Mouse (Mus musculus) lung, postnatal 4 days (tissue): ENCODE results near the gene Gosr2.

ENCODE experiments used
- DNase-seq, 2 experiments: peaks; one replicate each; pipeline ENCODE4 v3.0.0; 2021

The Gosr2 gene

DNA sequence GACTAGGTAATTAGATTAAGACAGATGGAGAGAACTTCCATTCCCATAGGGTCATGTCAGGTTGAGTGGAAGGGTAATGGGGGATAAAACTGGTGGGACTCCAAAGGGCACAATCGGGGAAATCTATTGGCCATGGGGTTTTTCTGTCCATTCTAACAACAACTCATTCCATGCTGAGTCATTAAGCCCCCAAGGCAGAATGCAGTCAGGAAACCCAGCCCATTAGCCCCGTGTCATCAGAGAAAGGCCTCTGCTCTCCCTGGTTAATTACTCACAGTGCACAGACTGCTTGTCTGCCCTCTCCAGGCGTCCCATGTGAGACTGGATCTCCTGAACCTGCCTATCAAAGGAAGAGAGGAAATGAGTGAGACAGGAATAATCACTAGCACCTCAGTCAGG, 8.7 kb downstream of the Gosr2 start:
- DNase-seq: no peak

DNA sequence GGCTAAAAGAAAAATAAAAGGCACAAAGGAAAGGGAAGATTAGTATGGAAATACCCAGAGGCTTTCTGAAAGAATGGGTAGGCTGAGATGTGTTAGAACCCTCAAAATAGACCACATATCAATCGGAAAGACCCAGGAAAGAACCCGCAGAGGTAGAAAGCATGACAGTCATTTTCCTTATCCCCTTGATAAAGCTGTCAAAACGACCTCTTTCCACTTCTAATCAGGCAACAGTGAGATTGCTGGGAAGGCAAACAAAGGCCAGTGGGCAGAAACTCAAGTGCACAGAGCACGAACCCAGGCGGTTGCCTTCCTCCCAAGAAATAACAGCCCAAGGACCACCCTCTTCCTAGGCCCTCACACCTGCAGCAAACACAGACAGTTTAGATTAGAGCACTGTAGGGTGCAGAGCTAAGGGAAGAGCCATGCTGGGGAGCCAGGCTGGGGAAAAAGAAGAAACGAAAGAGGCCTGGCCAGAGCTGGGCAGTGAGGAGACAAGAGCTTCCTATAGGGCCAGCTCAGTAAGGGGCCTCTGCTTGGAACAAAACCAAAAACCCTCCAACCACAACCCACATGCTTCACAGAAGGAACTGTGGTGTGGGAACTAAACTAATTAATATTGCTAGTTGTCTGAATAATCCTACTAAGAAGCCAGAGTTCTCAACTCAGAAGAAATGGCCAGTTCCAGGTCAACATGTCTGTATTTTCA, 9.3 kb downstream of the Gosr2 start:
- DNase-seq: no peak

DNA sequence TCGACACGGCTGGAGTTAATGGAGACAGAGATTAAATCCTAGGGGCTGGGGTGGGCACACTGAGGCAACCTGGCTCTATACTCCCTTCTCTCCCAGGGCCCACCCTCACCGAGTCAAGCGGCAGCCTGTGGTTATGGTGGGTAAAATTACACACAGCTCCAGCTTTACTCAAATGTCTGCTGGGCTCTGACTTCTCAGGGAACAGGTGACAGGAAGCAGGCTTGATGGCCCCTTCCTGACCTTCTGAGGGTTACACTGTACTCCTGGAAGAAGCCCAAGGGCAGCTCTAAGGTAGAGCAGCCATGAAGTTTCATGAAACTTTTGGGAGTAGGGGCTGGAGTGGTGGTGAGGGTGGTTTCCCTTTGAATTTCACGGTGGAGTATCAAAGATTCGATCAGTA, 11.0 kb downstream of the Gosr2 start:
- no peak for DNase-seq

DNA sequence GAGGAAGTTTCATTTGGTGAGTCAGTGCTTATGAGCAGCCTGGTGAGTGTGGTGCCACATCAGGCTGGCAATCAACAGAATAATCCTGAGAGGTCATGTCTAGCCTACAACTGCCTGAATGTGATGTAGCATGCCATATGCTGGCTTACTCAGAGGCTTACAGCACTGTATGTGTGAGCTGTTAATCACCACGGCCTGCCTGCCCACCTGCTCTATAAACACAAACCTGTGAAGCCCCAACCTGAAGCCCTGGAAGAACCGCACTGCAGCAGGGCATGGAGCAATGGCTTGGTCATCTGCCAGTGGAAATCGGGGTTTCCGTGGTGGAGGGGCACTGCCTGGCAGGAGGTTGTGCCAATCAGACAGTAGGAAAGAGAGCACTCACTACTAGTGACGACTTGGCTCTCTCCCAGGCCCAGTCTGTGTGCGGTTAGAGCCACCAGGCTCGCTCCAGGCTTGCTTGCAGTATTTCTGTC, 12.4 kb downstream of the Gosr2 start:
- DNase-seq: no peak

DNA sequence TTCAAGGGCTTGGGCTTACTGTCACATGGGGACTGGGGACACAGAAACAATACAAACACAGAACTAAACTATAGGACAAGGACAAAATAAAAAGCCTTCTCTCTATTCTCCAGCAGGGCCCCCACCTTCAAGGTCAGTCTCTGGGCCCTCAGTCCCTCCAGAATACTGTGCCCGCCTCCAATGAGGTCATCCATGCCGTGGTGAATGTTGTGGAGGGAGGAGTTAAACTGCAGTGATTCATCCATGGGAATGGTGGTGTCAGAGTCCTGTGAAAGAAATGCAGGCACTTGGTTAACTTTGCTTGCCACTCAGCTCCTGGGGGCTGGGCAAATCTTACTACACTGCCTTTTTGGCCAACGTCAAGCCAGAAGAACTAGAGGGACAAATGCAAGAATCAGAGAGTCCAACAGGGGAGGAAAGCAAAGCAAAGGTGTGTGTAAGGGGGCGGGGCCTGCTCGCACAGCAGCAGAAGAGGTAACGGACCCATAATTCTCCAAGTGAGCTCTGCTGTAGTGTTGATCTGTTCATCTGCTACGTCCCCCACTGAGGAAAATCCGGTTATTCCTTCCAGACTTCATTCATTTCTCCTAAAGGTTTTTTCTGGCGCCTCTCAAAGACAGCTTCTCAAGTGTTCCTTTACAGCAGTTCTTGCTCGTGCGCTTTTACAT, 13.9 kb downstream of the Gosr2 start:
- no peak for DNase-seq

- peak in 1 of 2 experiments; percentile 52 for DNase-seq
These were observed 20.7 kb downstream of the Gosr2 start for GRCm38 (mm10) chr11:103677042-103677441.

DNA sequence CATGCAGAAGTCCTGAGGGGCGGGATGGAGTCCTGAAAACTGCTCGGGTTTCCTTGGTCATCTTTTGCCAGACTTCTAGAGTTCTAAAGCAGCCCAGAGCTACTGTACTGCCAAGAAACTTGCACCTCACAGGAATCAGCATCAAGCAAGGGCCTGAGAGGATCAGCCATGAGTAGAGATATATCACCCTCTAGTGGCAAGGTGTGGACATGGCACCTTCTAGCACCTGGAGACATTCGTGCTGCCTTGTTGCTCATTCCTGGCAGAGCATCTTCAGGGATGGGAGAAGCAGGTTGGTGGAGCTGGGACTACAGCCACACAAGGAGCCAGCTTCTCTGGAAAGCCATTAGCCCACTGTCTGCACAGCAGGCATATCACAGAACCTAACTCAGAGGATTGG, 22.1 kb downstream of the Gosr2 start:
- DNase-seq: peak in 1 of 2 experiments; percentile 59

GRCm38 (mm10) chr11:103666907-103667426, 30.7 kb downstream of the Gosr2 start:
- no peak for DNase-seq

- no peak for DNase-seq
These were observed 31.4 kb downstream of the Gosr2 start for GRCm38 (mm10) chr11:103666181-103666906.

DNA sequence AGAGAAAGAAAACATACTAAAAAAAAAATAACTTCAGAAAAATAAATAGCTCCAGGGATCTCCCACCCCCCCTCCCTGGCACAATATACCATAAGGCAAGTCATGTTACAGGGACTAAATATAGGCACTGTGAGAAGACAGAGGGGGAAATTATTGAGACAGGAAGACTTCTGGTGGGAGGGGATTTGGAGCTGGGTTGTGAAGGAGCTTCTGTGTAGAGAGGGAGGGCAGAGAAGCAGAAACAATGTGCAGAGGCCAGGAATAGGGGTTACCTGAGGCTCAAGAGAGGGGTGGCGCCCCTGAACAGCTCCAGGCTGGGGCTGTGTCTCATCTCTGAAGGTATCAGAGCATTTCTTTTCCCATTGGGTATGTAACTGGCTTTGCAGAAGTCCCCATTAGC, 32.0 kb downstream of the Gosr2 start:
- DNase-seq: no peak

DNA sequence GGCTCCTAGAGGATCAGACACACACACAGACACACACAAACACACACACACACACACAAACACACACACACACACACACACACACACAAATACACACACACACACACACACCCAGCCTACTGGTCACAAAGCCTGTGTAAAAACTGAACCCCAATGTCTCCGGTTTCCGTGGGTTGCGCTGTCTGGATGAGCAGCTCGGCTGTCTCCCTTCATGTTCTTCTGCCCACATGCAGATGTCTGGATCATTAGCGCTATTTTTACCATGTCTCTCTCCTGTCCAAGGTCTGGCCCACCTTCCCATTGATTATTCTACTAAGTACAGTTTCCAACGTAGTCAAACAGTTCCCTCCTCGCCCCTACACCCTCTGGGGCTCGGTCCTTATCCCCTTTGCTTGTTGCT, 34.6 kb downstream of the Gosr2 start:
- DNase-seq: no peak

- no peak for DNase-seq
These were observed 35.2 kb downstream of the Gosr2 start for GRCm38 (mm10) chr11:103662546-103662945.

DNA sequence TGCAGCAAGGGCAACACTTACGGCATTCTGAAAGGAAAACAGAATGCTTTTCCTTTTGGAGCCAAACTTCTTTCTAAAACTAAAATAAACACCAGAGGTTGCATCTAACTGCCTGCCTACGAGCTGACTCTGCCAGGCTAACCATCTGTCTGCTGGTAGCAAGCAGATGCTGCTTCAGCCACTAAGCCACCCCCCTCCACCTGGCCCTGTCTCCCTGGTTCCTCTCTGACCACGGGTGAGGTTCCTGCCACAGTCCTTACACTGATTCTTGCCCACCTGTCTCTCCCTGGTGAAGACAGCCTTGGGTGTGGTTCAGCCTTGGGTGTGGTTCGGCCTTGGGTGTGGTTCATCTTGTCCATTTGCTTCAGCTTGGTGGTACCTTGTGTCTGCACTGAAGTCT, 35.8 kb downstream of the Gosr2 start:
- no peak for DNase-seq

DNA sequence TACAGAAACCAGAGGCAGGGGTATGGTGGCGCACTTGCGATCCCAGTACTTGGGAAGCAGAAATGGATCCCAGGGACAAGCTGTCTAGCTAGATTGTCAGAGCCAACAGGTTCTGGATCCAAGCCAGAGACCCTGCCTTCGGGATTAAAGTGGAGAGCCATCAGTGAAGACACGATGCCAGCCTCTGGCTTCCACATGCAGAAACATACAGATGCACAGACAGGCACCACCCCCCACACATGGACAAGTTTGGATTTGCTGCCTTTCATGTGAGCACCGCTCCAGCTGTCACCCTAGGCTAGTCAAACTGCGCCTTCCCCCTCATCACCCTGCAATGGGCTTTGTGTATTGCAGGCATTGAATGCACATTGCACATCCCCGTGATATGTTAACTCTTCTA, 39.5 kb downstream of the Gosr2 start:
- no peak for DNase-seq

GRCm38 (mm10) chr11:103656520-103656919, 41.2 kb downstream of the Gosr2 start:
- peak in 1 of 2 experiments; percentile 42 for DNase-seq

DNA sequence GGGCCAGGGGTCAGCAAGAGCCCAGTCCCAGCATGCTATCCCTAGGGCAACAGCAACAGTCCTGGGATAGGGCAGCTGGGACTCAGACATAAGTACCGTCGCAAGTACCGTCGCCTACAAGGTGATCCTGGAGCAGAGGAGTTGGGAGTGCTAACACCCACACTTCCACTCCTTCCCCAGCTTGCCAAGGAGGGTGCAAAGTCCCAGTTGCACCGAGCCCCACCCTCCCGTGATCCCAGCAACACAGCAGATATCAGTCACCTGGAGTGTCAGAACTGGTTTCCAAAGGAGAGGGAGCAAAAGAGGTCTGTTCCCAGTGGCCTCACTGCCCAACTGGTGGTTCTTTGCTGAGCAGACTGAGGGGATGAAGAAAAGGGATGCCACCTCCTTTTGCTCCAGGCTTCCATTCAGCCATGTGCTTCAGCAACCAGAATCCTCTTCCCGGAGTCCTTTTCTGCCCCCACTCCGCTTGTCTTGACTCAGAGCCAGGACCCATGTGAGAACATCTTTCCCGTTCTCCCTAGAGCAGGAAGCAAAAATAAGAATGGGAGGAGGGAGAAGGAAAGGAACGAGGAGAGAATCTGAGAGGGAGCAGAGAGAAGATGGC, 44.2 kb downstream of the Gosr2 start:
- DNase-seq: no peak

GRCm38 (mm10) chr11:103651426-103651825, 46.3 kb downstream of the Gosr2 start:
- DNase-seq: no peak

DNA sequence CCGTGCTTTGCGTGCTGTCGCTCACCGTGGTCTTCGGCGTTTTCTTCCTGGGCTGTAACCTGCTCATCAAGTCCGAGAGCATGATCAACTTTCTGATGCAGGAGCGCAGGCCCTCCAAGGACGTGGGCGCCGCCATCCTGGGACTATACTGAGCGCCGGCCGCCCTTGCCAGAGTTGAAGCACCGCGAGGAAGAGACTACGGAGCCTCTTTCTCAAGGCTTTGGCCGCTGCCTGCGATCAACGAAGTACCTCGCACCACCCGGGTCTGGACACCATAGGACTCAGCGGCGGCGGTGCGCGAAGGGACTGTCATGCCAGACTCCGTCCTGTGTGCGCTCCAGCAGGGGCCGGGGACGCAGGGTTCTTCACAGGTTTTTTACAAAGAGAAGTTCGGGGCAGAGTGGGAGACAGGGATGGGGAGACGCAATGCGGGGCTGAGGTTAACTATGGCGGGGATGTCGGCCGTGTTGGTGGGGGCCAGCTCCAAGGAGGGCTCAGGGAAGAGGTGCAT, 47.7 kb downstream of the Gosr2 start:
- DNase-seq: no peak

- DNase-seq: peak in 1 of 2 experiments; percentile 27
These were observed 48.3 kb downstream of the Gosr2 start, which contains the start of gene Rprml for GRCm38 (mm10) chr11:103649301-103649982. TSS of gene Rprml (plus strand) at chr11:103649570.

DNA sequence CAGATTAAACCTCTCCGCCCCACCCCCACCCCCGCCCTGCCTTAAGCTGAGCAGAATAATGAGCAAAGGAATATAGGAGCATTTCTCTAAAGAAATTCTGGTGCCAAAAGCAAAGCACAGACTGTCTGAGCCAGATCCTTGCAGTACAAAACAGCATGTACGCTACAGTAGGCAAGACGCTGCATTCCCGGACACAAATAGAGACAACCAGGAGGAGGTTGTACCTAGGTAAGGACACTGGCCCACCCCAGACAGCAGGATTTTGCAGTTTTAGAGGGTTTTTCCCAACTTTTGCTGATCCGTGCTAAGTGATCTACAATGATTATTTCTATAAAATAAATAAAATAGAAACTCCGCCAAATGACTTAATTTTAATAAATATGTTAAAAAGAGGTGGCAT, 49.0 kb downstream of the Gosr2 start:
- no peak for DNase-seq

DNA sequence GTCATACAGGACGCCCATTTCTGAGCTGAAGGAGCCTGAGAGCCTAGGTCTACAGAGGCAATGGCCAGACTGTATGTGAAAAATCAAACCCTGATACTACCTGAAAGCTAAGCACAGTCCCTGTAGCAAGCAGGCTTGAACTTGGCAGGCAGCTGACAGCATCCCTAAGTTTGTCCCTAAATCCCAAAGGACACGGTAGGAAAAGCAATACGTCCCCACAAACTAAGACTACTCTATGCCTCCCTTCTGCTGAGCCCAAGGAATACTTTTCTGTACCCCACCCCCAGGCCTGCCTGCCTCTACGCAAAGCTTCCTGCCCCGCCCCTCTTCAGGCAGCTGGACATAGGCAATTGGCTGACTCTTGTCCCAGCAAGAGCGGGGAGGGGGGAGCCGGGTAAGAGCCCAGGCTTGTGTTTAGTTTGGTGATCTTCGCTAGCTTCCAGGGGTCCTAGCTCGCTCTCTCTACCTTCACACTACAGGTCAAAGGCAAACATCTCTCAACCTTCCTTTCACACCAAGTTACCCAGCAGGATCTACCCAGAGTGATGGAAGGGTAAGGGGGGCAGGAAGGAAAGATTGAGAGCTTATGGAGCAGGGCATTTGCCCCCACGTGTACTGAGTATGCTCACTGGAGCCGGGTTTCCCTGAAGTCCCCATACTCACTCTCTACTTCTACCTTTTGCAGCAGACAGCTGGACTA, 49.6 kb downstream of the Gosr2 start:
- peak in 1 of 2 experiments; percentile 30 for DNase-seq

- no peak for DNase-seq
These were observed 51.4 kb downstream of the Gosr2 start for GRCm38 (mm10) chr11:103646301-103646700.
